Mouse (Mus musculus): ENCODE results near the gene Mrpl44. TPM values are rescaled to one million over a fixed set of nuclear protein-coding genes. Genes with fewer than 3 reads are reported as not detected.

Gene Mrpl44
- 10 to 100 TPM; 24.8 to 26.4 TPM for total RNA-seq (2021)
- long read RNA-seq, experiment 1, transcript Mrpl44-201 (4 exons, 1,424 nt), result major isoform, 32 of 36 reads
- long read RNA-seq, experiment 1, partial matches to known transcripts, result 4 of 36 reads
- long read RNA-seq, experiment 1, other reads (novel, unspliced or antisense), result 0 of 36 reads
- long read RNA-seq, experiment 2, transcript Mrpl44-201 (4 exons, 1,424 nt), result major isoform, 34 of 37 reads
- long read RNA-seq, experiment 2, partial matches to known transcripts, result 2 of 37 reads
- long read RNA-seq, experiment 2, other reads (novel, unspliced or antisense), result 1 of 37 reads

DNA sequence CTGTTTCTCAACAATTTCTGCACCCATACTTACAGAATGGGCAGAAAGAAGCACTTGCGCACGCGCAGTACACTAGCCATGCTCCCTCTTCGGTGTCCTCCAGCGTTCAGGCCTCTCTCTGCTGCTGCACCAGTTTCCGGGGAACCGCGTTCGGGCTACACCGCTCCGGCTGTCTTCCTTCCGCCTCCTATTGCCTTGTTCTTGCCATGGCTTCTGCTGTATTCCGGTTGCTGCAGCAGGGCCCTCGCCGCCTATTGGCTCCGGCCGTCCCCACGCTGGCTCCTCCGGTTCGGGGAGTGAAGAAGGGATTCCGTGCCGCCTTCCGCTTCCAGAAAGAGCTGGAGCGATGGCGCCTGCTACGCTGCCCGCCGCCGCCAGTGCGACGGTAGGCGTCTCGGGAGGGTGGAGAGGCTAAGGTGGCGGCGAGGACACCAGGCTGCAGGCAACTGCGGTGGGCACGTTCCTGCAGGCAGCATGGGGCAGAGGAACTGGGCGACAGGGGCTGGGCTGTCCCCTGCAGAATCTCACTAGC is at the start of gene Mrpl44, which contains the start of gene Wdfy1:
TSS of gene Mrpl44 (plus strand) at position 92 of the 532 bp plus-strand sequence.
TSS of gene Wdfy1 (minus strand) at position 217 of the 532 bp plus-strand sequence.
- intact Hi-C loops (cut with DNase I), result loop anchor here (5.0 to 10.0 kb wide), 2 partner anchors 741 to 1051 kb away; no protein-coding TSS in a partner anchor
- DNase-seq (ENCODE audit: low spot score in 2 of 2), result peak; percentile 98 to 99

DNA sequence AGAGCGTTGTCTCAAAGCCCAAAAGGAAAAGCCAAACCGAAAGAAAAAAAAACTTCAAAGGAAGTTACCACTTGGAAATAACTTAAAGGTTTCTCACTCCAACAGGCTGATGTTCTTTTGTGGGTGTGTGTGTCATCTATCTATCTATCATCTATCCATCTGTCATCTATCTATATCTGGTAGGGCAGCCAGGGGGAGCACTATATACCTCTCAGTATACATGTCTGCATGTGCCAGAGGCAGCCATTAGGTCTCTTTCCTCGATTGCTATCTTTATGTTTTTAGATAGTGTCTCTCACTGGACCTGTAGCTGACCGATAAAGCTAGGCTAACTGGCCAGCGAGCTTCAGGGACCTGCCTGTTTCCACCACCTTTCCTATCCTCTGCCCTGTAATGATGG is 41.0 kb upstream of the Mrpl44 start:
- intact Hi-C loops (cut with DNase I), result no loop called here
- DNase-seq (ENCODE audit: low spot score in 2 of 2), result no peak

DNA sequence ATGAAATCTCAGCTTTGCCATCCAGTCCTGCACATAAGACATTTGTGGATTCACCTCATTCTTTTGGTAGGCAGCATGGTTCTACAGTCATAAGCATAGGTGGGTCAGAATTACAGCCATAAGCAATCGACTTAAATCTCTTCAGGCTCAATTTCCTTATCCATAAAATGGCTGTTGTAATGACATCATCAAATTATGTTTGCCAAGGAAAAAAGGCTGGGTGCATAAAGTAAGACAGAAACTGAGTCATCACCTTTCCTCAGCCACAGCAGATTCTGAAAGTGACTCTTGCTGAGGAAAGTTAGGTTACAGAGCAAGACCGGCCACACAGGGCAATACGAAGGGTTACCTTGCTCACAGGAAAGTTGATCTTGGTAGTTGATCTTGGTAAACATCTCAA is 39.4 kb upstream of the Mrpl44 start:
- intact Hi-C loops (cut with DNase I), result no loop called here
- DNase-seq (ENCODE audit: low spot score in 2 of 2), result no peak

DNA sequence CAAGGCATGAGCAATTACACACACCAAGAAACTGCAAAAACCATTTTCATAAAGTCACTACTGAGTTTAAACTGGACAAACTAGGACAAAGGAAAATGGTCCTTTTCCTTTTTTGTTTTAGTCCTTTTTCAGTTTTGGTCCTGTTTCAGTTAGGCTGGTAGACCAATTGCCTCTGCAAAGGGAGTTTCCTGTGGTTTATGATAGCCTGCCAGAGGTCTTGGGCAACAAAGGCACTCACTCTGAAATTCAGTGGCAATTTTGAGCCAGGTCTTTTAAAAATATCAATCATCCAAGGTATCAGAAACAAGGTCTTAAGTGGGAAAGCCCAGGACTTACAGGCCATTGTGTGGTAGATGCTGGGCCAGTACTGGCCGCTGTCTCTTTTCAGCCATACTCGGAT is 36.1 kb upstream of the Mrpl44 start:
- intact Hi-C loops (cut with DNase I), result no loop called here
- DNase-seq (ENCODE audit: low spot score in 2 of 2), result no peak

DNA sequence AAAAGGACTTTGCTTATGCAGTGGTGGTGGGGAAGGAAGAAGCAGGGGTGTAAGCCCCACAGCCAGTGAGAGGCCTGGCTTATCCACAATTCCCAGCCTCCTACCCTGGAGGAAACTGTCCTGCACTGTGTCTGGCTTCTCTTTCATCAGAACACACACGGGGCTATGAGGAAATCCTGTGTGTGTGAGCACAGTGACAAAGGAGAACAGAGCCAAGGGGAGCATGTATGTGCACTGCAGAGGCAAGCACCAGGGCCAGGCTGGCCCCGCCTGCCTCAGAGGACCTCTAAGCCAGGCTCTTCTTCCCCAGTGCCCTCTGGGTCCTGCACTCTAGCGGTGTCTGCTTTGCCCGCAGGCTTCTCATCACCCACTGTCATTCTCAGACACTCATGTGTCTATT is 34.8 kb upstream of the Mrpl44 start:
- DNase-seq (ENCODE audit: low spot score in 2 of 2), result no peak
- intact Hi-C loops (cut with DNase I), result no loop called here

DNA sequence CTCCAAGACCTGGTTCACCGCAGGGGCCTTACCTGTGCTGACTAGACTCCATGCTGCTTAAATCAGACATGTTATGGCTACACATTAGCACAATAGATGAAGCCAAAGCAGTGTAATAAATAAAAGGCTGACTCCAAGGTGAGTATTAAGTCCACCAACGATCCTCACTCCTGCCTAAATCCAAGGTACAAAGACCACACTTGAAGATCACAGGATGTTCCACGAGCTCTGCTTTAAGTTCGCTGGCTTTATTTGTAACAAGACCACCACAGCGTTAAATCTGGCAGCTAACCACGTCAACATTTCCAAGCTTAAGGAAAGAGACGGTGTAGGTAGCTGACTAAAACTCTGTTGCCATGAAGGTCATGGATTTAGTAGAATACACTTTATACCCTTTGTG is 32.9 kb upstream of the Mrpl44 start:
- DNase-seq (ENCODE audit: low spot score in 2 of 2), result no peak
- intact Hi-C loops (cut with DNase I), result no loop called here

DNA sequence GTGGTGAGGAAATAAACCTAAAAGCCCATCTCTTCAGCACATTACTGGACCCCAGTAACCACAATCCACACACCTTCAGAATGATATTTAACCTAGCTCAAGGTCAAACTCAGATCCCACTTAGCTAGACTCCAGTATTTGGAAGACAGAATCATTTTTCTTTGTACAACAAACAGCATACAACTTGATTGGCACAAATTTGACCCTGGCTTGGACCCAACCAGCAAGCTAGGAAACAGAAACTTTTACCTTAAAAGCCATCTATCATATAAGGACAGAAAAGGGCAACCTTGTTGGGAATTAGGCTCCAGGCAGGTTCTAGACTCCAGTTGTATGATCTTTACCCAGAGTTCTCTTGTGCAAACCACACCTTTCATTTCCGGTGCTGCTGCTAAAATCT is 32.4 kb upstream of the Mrpl44 start:
- intact Hi-C loops (cut with DNase I), result no loop called here
- no peak for DNase-seq (ENCODE audit: low spot score in 2 of 2)

DNA sequence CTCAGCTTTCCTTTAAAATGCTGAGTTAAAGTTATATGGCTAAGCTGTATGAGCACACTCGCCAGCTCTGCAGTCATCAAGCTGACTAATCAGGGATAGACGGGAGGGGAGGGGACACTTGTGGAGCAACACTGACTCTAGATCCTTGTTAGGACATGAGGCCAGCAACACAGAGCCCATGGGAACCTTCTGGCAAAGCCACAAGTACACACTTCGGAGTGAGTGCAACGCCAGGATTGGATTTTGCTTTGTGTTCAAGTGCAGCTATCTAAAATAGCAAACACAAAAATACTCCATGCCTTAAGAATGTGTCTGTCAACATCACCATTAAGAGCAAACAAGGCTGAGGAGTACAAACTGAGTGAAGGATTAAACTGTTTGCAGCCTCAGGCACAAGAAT is 29.8 kb upstream of the Mrpl44 start:
- no peak for DNase-seq (ENCODE audit: low spot score in 2 of 2)
- intact Hi-C loops (cut with DNase I), result no loop called here

DNA sequence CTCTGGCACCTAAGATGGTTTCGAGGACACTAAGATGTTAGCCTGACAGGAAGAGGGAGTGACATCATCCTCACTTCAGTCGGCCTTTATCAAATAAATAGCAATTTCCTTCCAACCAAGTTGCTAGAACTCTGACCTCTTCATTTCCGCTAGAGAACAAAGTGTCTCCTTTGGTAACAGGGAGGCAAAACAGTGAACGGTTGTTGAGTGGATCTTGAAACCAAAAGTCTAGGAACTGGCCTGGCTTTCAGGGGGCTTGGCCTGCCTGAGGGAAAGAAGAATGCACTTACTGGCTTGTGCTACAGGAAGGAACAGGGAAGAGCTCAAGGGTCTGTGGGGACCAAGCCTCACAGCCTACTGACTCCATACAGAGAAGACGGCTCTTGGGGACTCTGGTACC is 24.6 kb upstream of the Mrpl44 start:
- no peak for DNase-seq (ENCODE audit: low spot score in 2 of 2)
- intact Hi-C loops (cut with DNase I), result no loop called here

DNA sequence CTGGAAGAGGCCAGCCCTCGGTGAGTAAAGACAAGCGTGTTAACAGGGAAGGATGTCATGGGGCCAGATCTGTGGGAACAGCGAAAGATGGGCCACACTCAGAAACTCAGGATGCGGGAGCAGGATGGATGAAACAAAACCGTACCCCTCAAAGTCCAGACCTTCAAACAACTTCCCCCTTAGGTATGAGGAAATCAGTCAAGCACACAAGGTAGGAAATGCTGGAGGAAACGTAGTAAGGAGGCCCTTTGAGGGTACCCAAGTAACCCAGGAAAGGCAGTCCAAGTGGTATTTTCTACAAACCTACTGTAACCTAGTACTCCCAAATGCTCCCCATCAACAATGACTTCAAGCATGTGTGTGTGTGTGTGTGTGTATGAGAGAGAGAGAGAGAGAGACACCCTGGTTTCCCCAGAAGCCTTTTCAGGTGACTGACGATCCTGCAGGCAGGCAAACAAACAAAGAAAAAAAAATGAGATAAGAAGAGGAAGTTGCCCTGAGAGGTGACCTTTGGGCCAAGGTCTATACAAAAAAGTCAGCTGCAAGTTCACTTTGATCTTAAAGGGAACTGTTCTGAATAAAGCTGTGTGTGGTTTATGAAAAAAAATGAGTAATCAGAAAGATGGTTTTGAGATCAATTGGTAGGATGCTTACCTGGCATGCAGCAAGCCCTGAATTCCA is 23.7 kb upstream of the Mrpl44 start:
- no peak for DNase-seq (ENCODE audit: low spot score in 2 of 2)
- intact Hi-C loops (cut with DNase I), result no loop called here

DNA sequence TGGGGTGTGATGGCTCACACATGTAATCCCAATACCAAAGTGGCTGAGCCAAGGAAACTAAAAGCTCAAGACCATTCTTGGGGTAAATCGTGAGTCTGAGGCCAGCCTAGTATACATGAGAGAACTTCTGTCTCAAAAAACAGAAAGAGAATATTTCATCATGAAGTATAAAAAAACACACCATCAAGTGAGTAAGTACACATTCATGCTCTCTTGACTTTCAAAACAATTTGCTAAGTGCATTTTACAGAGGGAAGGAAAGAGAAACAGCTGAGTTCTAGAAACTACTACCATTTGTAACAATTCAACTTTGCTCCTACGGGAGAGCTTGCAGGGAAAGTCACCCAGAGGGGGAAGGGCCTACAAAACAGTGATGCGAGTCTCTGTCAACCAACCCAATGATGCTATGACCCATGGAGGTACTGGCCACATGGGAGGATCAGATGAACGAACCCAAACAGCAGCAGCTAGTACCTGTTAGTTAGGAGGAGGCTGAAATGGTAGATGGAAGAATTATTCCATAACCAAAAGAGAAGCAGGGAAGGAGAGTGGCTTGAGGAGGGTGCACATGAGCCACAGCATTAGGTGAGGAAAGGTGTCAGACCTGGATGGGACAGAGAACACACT is 23.0 kb upstream of the Mrpl44 start:
- no peak for DNase-seq (ENCODE audit: low spot score in 2 of 2)
- intact Hi-C loops (cut with DNase I), result no loop called here

DNA sequence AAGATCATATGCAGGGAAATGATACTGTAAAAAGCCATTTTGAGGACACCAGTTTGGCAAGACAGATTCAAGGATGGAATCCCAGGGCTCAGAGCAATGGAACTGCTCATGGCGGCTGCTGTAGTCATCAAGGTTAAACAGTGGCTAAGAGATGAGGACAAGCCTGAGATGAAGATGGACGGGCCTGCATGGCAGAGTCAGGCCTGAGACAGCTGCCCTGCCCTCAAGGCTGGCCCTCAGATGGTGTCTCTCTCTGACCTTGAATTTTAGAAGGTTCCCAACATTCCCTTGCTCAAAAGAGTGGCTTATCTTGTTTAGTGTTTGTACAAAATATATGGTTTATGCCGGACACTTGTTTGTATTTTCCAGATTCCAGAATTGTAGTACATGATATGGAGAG is 22.4 kb upstream of the Mrpl44 start:
- intact Hi-C loops (cut with DNase I), result no loop called here
- DNase-seq (ENCODE audit: low spot score in 2 of 2), result no peak

DNA sequence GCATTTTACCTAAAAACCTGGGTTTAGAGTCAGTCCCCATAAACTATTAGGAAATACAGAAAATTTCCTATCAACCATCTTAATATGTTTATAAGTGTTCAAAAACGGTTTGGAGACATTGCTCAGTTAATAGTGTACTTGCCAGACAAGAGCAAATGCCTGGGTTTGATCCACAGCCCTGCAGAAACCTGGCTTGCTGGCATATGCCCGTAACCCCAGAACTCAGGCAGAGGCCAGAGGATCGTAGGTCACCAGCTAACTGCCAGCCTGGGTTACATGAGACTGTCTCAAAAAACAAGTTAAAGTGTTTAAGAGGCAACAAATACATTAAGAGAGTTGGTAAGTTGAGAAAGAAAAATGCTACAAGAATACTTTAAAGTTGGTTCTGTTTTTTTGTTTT is 20.9 kb upstream of the Mrpl44 start:
- intact Hi-C loops (cut with DNase I), result no loop called here
- no peak for DNase-seq (ENCODE audit: low spot score in 2 of 2)

DNA sequence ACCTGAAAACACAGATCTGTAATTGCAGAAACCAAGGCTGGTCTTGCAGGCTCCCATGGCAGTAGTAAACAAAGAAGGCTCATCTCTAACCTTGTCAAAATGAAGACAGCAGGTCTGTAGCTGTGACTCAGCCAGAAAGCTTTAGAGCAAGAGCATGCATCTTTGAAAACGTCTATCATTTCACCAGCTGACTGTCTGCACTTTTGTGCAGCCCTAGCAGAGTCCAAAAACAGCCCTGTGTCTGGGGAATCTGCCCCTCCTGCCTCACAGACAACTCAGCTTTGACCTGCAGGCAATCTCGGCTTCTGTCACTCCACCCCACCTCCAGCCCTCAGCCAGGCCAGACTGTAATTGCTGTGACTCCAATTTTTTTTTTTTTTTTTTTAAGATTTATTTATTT is 20.4 kb upstream of the Mrpl44 start:
- intact Hi-C loops (cut with DNase I), result no loop called here
- DNase-seq (ENCODE audit: low spot score in 2 of 2), result no peak

DNA sequence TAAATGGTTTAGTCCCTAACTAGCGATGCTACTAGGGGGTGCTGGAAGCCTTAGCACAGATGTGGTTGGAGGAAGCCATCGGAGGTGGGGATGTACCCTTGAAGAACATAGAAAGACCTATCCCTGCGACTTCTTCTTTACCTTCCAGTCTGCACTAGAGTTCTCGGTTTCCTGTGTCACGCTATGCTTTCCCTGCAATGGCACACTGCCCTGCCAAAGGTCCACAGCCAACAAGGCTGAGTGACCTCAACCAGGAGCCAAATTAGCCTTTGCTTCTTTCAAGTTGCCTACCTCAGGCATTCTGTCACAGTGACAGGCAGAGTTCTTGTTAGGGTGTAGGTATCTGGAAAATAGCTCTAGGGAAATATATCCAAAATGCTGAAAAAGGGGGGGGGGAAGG is 19.4 kb upstream of the Mrpl44 start:
- DNase-seq (ENCODE audit: low spot score in 2 of 2), result no peak
- intact Hi-C loops (cut with DNase I), result no loop called here

DNA sequence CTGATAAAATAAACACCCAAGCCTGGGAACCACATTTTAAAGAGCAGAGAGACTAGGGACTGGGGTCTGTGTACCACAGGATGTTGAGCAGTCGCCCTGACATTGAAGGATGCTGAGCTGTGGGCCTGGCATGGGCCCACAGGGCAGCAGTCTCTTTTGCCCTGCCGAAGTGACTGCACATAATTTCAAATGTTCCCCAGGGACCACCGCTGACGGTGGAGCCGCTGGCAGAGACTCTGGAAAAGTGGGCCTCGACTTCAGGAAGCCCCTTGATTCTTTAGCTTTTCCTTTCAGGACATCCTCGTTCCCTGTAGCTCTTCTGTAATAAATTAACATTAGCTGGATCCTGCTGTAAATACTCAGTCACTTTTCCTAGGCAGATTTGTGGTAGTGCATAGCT is 18.7 kb upstream of the Mrpl44 start:
- intact Hi-C loops (cut with DNase I), result no loop called here
- DNase-seq (ENCODE audit: low spot score in 2 of 2), result no peak

DNA sequence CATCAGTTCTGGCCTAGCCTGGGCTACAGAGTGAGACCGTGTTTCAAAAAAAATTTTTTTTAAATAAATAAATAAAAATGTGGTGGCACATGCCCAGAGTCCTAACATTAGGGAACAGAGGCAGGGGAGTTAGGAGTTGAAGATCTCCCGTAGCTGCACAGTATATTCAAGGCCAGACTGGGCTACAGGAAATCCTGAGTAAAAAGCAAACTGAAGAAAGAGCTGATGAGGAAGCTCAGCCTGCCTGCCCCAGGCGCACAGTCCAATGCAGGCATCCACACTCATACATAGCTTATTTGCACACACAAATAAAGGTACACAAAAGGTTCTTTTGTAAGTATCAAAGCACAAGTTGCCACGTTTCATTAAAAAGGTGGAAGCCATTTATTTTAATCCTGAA is 18.2 kb upstream of the Mrpl44 start:
- no peak for DNase-seq (ENCODE audit: low spot score in 2 of 2)
- intact Hi-C loops (cut with DNase I), result no loop called here

DNA sequence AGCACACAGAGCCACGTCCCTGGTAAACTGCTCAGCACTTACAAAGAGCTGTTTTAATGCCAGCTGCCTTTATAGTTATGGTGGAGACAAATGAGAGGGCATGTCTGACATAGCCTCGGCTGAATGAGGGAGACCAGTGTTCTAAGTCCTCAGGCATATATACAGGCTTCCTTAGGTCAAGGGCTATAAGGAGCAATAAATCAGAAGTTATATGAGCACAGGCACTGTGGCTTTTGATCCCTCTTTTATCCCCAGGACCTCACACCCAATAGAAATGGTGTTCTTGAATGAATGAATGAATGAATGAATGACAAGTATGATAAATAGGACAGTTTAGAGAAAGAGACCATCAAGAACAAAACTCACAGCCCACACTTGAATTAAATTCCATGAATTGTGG is 16.8 kb upstream of the Mrpl44 start:
- intact Hi-C loops (cut with DNase I), result no loop called here

DNA sequence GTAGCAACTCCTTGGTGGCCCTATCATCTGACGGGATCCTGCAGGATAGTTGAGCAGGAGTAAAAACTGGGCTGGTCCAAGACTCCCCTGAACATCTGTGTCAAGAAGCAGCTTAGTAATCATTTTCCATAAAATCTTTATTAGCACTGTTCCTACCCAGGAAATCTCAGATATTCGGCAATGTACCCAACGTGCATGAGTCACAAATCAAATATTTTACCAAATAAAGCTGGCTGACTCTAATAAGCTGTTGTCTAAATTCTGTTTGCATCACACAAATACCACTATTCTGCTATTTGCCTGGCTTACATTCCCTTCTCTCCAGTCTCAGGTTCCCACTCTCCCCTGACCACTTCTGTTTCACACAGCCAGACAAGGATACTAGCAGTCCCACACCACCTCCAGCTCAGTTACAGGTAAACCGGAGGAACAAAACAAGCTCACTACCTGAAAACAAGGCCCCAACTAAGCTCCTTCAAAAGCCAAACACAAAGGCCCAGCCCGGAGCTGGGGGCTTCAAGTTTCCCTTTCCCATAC is 16.3 kb upstream of the Mrpl44 start:
- intact Hi-C loops (cut with DNase I), result no loop called here
- DNase-seq (ENCODE audit: low spot score in 2 of 2), result no peak

More for the DNA sequence above, 16.8 kb upstream of the Mrpl44 start:
- DNase-seq (ENCODE audit: low spot score in 2 of 2), result no peak

DNA sequence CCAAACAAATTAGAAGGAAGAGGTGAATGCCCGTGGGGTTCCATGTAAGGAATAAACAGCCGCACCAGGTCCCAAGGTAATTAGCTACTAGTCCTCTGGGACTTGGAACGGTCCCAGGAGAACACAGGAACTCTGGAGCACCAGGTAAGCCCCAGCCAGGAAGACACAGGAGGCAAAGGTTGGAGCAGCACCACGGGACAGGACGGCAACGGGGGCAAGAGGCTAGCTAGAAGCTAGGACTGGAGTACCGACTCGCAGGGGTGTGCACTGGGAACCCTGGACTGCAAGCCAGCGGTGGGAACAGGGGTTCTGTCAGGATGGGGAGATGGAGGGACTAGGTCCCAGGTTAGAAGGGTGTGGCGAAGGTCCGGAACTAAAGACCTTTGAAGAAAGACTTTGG is 15.2 kb upstream of the Mrpl44 start:
- DNase-seq (ENCODE audit: low spot score in 2 of 2), result no peak

More for the DNA sequence above, 15.2 kb upstream of the Mrpl44 start:
- intact Hi-C loops (cut with DNase I), result no loop called here

All from left cerebral cortex, postnatal 14 days (tissue).